Mouse (Mus musculus) skeletal muscle tissue, adult 2 months (tissue): ENCODE measurements around the gene Cd209a.
"Not testable (repeated sequence)": the region's sequence is repeated elsewhere in the genome, so short reads cannot be mapped to it uniquely, and the experiment has no call there.

Source experiments
- DNase-seq: peaks from one replicate; pipeline ENCODE4 v3.0.0-alpha.2; 2012; ENCODE audit warnings: low read depth, low spot score

Gene Cd209a

GRCm38 (mm10) chr8:3748761-3749160 is at the start of gene Cd209a:
Gene Cd209a (minus strand): TSS chr8:3748984.
- peak; percentile 3 for DNase-seq

GRCm38 (mm10) chr8:3768641-3769040 is 19.9 kb upstream of the Cd209a start:
- not testable (repeated sequence) for DNase-seq

GRCm38 (mm10) chr8:3754261-3754850 is 5.6 kb upstream of the Cd209a start:
- DNase-seq = peak; percentile 99

GRCm38 (mm10) chr8:3736947-3737346 is 11.8 kb downstream of the Cd209a start:
- DNase-seq = no peak

GRCm38 (mm10) chr8:3735599-3735998 is 13.2 kb downstream of the Cd209a start:
- DNase-seq = no peak

GRCm38 (mm10) chr8:3734084-3734483 is 14.7 kb downstream of the Cd209a start:
- no peak for DNase-seq

- DNase-seq = no peak
Observed at GRCm38 (mm10) chr8:3721041-3721440, 27.7 kb downstream of the Cd209a start.

- DNase-seq = no peak
Observed at GRCm38 (mm10) chr8:3720551-3720950, 28.2 kb downstream of the Cd209a start, which contains the start of gene Clec4g. Gene Clec4g (minus strand): TSS chr8:3720651.

GRCm38 (mm10) chr8:3718559-3718958 is 30.2 kb downstream of the Cd209a start:
- peak; percentile 17 for DNase-seq

- no peak for DNase-seq
Observed at GRCm38 (mm10) chr8:3717321-3717954, 31.3 kb downstream of the Cd209a start.

- DNase-seq = peak; percentile 27
Observed at GRCm38 (mm10) chr8:3711646-3712045, 37.1 kb downstream of the Cd209a start.

GRCm38 (mm10) chr8:3710312-3710711 is 38.5 kb downstream of the Cd209a start:
- DNase-seq = no peak

- no peak for DNase-seq
Observed at GRCm38 (mm10) chr8:3707611-3708010, 41.2 kb downstream of the Cd209a start.

- no peak for DNase-seq
Observed at GRCm38 (mm10) chr8:3705711-3706110, 43.1 kb downstream of the Cd209a start.

- DNase-seq = no peak
Observed at GRCm38 (mm10) chr8:3701491-3701890, 47.3 kb downstream of the Cd209a start.

GRCm38 (mm10) chr8:3694121-3694520 is 54.7 kb downstream of the Cd209a start, which contains the start of gene Fcer2a:
Gene Fcer2a (minus strand): TSS chr8:3694175.
- no peak for DNase-seq
